Mouse (Mus musculus): ENCODE measurements around the gene Ints14.
"Not testable (repeated sequence)": the region's sequence is repeated elsewhere in the genome, so short reads cannot be mapped to it uniquely, and the experiment has no call there.

Ints14 gene

DNA sequence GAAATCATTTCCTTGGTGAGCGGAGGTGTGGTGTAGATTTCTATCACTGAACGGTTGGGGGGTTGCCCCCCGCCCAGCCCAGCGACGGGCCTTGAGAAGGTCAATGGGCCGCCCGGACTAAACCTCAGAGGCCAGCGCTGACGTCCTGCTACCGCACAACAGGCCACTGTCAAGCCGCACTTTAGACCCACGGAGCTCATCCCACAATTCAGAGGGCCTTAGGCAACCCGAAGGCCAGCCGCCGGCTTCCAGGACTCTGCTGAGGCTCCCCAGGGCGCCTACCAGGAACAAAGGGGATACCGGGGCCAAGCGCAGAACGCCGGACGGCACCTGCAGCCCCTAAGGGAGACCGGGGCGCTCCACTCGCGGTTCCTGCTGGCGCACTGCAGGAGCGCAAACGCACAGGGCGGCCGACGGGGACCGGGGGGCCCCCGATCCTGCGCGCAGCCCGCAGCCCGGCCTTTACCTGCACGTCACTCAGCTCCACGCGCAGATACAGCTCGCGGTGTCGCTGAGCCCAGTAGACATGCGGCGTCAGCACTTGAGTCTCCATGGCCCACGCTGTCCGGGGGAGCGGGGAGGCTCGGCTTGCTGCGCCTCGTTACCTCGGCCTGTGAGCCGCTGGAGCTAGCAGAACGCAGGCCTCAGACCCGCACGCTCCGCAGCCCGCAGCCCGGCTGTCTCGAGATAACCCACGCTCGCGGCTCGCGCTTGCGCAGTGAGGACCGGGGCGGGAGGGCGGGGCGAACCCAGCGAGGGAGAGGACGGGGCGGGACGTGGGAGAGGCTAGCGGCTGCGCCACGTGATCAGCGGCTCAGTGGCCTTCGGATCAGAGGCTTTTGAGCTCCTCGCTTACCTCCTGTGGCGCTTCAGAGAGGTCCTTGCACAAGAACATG is 60.5 kb downstream of the Ints14 start, which contains the start of gene Hacd3:
TSS of gene Hacd3 (minus strand) at position 703 of the 896 bp plus-strand sequence.
- peak; percentile 96 for DNase-seq

DNA sequence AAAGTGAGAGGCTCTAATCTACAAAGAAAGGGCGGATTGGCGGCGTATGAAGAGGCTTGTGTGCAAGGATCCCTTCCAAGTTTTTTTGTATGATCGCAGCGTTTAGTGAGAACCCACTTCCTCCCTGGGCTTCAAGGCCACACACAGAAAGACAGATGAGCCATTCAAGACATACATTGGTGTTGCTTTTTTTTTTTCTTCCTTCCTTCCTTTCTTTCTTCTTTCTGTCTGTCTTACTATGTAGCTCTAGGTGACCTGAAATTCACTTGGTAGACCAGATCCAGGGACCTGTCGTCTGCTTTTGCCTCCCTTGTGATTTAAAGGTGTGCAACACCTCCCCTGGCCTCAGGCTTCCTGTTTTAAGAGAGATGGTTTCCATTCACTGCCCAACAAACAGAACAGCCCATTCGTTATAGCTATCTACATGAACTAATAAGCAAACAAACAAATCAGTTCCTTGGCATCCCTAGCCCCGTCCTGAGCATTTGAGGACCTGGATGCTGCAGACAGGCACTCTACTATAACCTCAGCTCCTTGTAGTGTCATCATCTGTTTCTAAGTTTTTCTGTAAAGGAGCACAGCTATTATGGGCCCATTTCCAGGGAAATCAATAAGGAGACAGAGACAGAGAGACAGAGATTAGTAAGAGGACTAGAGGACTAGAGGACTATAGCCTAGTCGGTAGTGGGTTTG is 61.3 kb downstream of the Ints14 start:
- DNase-seq, result peak; percentile 20

DNA sequence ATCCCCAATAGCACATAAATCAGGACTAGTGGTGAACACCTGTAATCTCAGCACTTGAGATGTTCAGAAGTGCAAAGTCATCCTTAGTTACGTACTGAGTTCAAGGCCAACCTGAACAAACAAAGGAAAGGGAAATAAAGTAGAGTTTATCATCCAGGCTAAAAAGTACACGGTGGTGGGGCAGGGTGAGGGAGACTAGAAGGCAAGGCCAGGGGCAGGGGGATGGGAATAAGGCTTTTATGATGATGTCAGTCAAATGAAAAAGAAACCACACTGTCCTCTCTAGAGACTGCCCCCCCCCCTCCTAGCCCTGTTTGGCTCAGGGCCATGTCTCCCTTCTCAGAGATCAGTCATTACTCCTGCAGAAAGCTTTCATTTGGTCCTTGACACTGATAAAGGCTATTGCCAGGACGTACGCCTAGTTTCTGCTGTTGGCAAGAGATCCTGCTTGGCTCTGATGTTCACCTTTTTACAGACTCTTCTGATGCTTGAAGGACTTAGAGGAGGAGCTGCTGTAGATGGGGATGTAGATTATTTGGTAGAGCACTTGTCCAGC is 62.0 kb downstream of the Ints14 start:
- DNase-seq, result no peak

DNA sequence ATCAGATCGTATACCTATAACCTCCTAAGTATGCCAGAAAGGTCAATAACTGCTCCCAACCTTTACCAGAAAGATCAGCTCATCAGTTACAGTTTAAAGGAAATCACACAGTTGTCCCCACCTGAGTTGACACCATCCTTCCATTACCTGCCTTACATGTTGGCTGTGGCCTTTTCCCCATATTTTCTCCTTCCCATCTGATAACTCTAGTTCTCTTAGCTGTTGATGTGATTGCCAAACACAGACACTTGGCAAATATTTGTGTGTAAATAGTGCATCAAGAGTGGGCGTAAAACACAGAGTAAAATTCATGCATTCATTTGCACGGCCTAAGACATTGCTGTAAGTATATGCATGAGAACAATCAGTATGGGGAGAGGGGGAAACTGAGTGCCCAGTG is 62.7 kb downstream of the Ints14 start:
- DNase-seq, result no peak

DNA sequence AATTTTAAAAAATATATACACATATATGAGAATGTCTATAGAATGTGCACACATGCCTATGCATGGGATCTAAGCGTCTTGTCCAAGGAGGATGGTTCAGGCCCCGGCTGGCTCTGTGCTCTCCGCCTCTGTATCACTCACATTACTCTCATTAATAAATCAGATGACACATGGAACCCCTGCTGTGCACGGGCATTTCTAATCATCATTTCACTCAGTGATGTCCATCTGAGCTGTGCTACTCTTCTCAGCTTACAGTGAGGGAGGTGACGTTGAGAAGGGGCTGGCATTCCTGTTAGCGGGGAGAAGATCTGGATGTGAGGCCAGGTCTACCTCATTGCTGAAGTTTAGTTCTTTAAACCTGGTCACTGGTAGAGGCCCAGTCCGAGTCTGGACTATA is 66.5 kb downstream of the Ints14 start:
- DNase-seq, result no peak

DNA sequence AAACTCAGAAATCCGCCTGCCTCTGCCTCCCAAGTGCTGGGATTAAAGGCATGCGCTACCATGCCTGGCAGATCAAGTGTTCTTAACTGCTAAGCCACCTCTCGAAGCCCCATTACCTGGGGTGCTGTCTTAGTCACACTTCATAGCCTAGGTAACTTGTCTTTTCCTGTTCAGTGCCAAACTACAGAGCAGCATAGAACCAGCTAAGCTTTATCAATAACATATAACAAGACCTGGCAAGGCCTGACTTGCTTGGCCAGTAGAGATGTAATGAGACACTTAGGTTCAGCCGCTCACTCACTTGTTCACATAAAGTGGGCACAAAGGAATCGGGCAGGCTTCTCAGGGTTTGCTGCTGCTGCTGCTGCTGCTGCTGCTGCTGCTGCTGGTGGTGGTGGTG is 67.6 kb downstream of the Ints14 start:
- no peak for DNase-seq

DNA sequence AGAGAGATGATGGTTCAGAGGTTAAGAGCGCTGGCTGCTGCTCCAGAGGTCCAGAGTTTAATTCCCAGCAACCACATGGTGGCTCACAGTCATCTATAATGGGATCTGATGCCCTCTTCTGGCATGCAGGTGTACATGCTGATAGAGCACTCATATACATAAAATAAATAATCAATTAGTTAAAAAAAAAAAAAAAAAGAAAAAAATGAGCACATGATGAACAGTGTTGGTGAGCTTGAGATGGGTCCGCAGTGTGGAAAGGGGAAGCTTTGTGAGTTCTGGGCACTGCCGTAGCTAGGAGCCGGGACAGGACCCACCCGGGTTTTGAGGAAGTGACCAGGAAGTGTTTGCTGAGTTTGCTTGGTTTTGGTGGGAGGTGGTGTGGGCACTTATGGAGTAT is 70.7 kb downstream of the Ints14 start:
- not testable (repeated sequence) for DNase-seq

DNA sequence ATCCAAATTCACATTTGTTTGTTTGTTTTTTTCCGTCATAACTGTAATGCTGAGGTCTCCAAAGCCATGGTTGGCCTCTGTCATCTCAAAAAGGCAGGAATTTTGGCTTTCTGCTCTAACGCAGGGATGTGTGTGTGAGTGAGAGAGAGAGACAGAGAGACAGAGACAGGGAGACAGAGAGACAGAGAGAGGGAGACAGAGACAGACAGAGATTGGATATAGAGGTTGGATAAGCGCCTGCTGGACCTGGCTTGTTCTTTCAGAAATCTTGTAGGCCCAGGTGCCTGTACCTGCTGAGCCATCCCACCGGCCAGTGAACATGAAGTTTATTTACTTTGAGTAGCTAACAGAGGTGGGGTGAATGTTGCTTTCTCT is 71.2 kb downstream of the Ints14 start:
- no peak for DNase-seq

DNA sequence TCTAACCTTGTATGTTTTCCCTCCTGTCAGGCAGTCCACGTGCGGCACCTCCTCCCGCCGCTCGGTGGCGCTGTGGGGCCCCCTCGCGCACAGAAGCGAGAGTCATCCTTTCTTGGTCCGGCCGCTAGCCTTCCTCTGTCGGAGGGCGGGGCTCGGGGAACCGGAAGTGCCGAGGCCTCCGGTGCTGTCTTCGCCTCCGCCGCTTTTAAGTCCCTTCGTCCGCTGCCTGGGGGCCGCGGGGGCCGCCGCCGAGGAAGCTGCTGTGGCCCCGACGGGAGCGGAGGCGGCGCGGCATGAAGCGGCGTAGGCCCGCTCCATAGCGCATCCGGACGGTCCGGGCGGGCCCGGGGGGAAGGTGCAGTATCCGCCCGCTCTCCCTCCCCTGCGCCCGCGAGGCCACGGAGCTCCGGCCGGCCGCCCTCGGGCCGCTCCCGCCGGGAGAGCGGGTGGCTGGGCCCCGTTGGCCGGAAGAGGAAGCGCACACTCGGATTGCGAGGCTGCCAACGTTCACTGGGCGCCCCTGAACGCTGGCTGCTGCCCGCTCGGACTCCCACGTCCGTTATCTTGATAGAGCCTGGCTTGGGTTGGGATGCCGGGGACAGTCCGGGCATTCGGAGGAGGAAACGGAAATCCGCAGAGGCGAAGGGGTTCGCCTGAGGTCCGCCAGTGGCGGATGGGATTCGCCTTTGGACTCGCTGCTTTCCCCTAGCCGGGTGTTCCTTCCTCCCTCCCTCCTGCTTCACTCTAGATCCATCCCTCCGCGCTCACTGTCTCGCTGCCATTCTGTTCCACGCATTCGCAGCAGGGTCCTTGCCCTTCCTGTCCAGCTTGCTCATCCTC is 71.8 kb downstream of the Ints14 start, which contains the start of gene Dpp8:
TSS of gene Dpp8 (plus strand) at position 146 of the 840 bp plus-strand sequence.
- peak; percentile 96 for DNase-seq

DNA sequence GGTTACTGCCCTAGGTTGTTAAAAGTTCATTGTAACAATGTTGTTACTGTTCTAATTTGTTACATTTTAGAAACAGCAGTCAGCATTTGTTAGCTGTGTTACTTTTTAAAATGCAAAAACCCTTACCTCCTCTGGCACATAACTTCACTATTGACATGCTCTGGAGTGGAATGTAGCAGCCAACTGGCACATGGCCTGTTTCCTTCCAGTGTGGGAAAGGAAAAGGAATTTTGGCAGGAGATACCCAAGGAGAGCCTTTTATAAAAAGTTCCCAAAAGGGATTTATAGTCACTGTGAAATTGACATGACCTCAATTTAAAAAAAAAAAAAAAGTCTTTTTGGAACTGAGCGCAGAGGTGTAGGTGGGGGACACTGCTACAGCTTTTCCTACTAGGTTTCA is 75.8 kb downstream of the Ints14 start:
- DNase-seq, result no peak
